8 mouse cellular contexts compared by ENCODE assay signal in genomic region chr12:80760396-80760801, GRCm38 (mm10). TPM values are rescaled to one million over a fixed set of nuclear protein-coding genes. Genes with fewer than 3 reads are reported as not detected.
DNase-seq lines count a peak whose midpoint lies in the region; ATAC-seq and TF ChIP-seq lines count a peak whose summit lies in the region.

Ccdc177 (minus strand) TSS chr12:80760687.

- no peak for ATAC-seq in embryonic facial prominence, embryonic 15.5 days (ENCODE audit: insufficient number of reproducible peaks, low FRiP score, low TSS enrichment, low read depth)
- ATAC-seq in limb, embryonic 12.5 days (ENCODE audit: insufficient number of reproducible peaks, insufficient read depth, low FRiP score, low TSS enrichment, low read depth), result peak; percentile 44; the same call in 1 of the 2 replicates
- ATAC-seq in midbrain, embryonic 14.5 days (ENCODE audit: low FRiP score, low TSS enrichment), result peak; percentile 71

- under 1% methylated on average over 24 of the region's 24 CpGs for WGBS in embryonic facial prominence, embryonic 15.5 days
- under 1% methylated on average over 24 of the region's 24 CpGs for WGBS in heart, embryonic 10.5 days
- under 1% methylated on average over 24 of the region's 24 CpGs for WGBS in limb, embryonic 12.5 days
- WGBS in midbrain, embryonic 14.5 days, result 0% methylated on average over 24 of the region's 24 CpGs

- no peak within 1 kb of the TSS for H3K27ac ChIP-seq in bone marrow macrophage, adult 2 months (ENCODE audit: insufficient read depth, low read depth, low read length)
- H3K27ac ChIP-seq in embryonic facial prominence, embryonic 15.5 days (replicated peaks), result no peak within 1 kb of the TSS
- H3K27ac ChIP-seq in heart, embryonic 10.5 days, result no peak within 1 kb of the TSS
- no peak within 1 kb of the TSS for H3K27ac ChIP-seq in limb, embryonic 12.5 days
- peak within 1 kb of the TSS; percentile 97 for H3K27ac ChIP-seq in midbrain, embryonic 14.5 days (replicated peaks; ENCODE audit: low read depth, low read length)

- H3K9ac ChIP-seq in embryonic facial prominence, embryonic 15.5 days, result no peak within 1 kb of the TSS
- peak within 1 kb of the TSS; percentile 47; the same call in 1 of the 2 replicates for H3K9ac ChIP-seq in limb, embryonic 12.5 days (replicated peaks)
- H3K9ac ChIP-seq in midbrain, embryonic 14.5 days (replicated peaks; ENCODE audit: low read length), result peak within 1 kb of the TSS; percentile 95

- peaks cover 55% of the 10 kb centered on the region for H3K27me3 ChIP-seq in embryonic facial prominence, embryonic 15.5 days
- peaks cover 79% of the 10 kb centered on the region for H3K27me3 ChIP-seq in heart, embryonic 10.5 days (ENCODE audit: insufficient read depth, poor library complexity, severe bottlenecking)
- H3K27me3 ChIP-seq in limb, embryonic 12.5 days, result peaks cover 73% of the 10 kb centered on the region
- no peaks in the 10 kb centered on the region for H3K27me3 ChIP-seq in midbrain, embryonic 14.5 days (ENCODE audit: control insufficient read depth, insufficient read depth, low read length)

- H3K9me3 ChIP-seq in embryonic facial prominence, embryonic 15.5 days (replicated peaks), result no peaks in the 10 kb centered on the region
- no peaks in the 10 kb centered on the region for H3K9me3 ChIP-seq in heart, embryonic 10.5 days
- no peaks in the 10 kb centered on the region for H3K9me3 ChIP-seq in limb, embryonic 12.5 days
- peaks cover 33% of the 10 kb centered on the region for H3K9me3 ChIP-seq in midbrain, embryonic 14.5 days (ENCODE audit: control insufficient read depth, low read length)

- peak within 1 kb of the TSS; percentile 99 for H3K4me2 ChIP-seq in embryonic facial prominence, embryonic 15.5 days (replicated peaks)
- H3K4me2 ChIP-seq in limb, embryonic 12.5 days, result peak within 1 kb of the TSS; percentile 84
- peak within 1 kb of the TSS; percentile 73 for H3K4me2 ChIP-seq in midbrain, embryonic 14.5 days (ENCODE audit: low read length)

- no peak for TF ChIP-seq POLR2A in bone marrow macrophage, adult 2 months (IDR thresholded peaks at IDR 0.05; ENCODE audit: borderline replicate concordance, low read depth, low read length)

- H3K4me3 ChIP-seq in bone marrow macrophage, adult 2 months (ENCODE audit: insufficient read depth, low read length), result no peak within 1 kb of the TSS
- H3K4me3 ChIP-seq in embryonic facial prominence, embryonic 15.5 days (replicated peaks), result peak within 1 kb of the TSS; percentile 65
- peak within 1 kb of the TSS; percentile 72 for H3K4me3 ChIP-seq in heart, embryonic 10.5 days
- H3K4me3 ChIP-seq in limb, embryonic 12.5 days (replicated peaks), result peak within 1 kb of the TSS; percentile 53
- peak within 1 kb of the TSS; percentile 64 for H3K4me3 ChIP-seq in midbrain, embryonic 14.5 days (replicated peaks; ENCODE audit: low read depth, low read length)

- H3K4me1 ChIP-seq in bone marrow macrophage, adult 2 months (ENCODE audit: control insufficient read depth, insufficient read depth, low read length), result no peaks in the 10 kb centered on the region
- H3K4me1 ChIP-seq in embryonic facial prominence, embryonic 15.5 days, result peaks cover 35% of the 10 kb centered on the region
- peaks cover 36% of the 10 kb centered on the region for H3K4me1 ChIP-seq in heart, embryonic 10.5 days
- H3K4me1 ChIP-seq in limb, embryonic 12.5 days (replicated peaks), result peaks cover 30% of the 10 kb centered on the region
- peaks cover 7% of the 10 kb centered on the region; the same call in 1 of the 2 replicates for H3K4me1 ChIP-seq in midbrain, embryonic 14.5 days (ENCODE audit: control insufficient read depth, insufficient read depth, low read length)

- no peaks in the 10 kb centered on the region for H3K36me3 ChIP-seq in embryonic facial prominence, embryonic 15.5 days
- no peaks in the 10 kb centered on the region for H3K36me3 ChIP-seq in heart, embryonic 10.5 days
- H3K36me3 ChIP-seq in limb, embryonic 12.5 days, result no peaks in the 10 kb centered on the region
- H3K36me3 ChIP-seq in midbrain, embryonic 14.5 days (ENCODE audit: control insufficient read depth, insufficient read depth, low read length), result peaks cover 37% of the 10 kb centered on the region

- DNase-seq in 416B (ENCODE audit: low read depth), result peak; percentile 57
- DNase-seq in heart, embryonic 10.5 days (ENCODE audit: low spot score), result peak; percentile 85
- peak; percentile 77 for DNase-seq in kidney, adult 9 months
- peak; percentile 95 for DNase-seq in midbrain, embryonic 14.5 days
- peak; percentile 53 to 61 for DNase-seq in spleen, postnatal 36 days (ENCODE audit: low spot score in 2 of 2)

- peak; percentile 98 for TF ChIP-seq CTCF in bone marrow macrophage, adult 2 months (IDR thresholded peaks at IDR 0.05; ENCODE audit: low read depth, low read length)

RNA-seq across cellular contexts. Expression of gene Ccdc177, which starts in this region (rescaled TPM):
- polyA plus RNA-seq in bone marrow macrophage, adult 2 months (2012; ENCODE audit: insufficient read depth, insufficient read length, missing spikeins), result not detected in 2 replicates
- polyA plus RNA-seq in embryonic facial prominence, embryonic 15.5 days (2015; fragmentation: Nextera tagmentation; extraction: Ambion mirVana), result 0.13 and 0.17 TPM in 2 replicates
- 0.03 TPM in 1 of 2 replicates, not detected in the other for polyA plus RNA-seq in heart, embryonic 10.5 days (2016; fragmentation: Nextera tagmentation; extraction: Ambion mirVana)
- 0.17 and 0.34 TPM in 2 replicates for polyA plus RNA-seq in limb, embryonic 12.5 days (2016; fragmentation: Nextera tagmentation; extraction: Ambion mirVana)
- polyA plus RNA-seq in midbrain, embryonic 14.5 days (2014; fragmentation: Nextera tagmentation; extraction: Ambion mirVana), result 8.5 and 8.8 TPM in 2 replicates

Comparison
In these comparisons a context has a peak if more than half of its experiments do, and no peak if none do; other contexts are left out.
1. Peak in DNase-seq and H3K4me3 ChIP-seq in heart, embryonic 10.5 days; RNA of the gene not detected or under 1 TPM.
2. Peak in ATAC-seq, H3K4me3 ChIP-seq, H3K9ac ChIP-seq and H3K4me2 ChIP-seq in limb, embryonic 12.5 days; RNA of the gene not detected or under 1 TPM.